Mouse (Mus musculus) pancreas, adult 10 weeks (tissue): ENCODE results near the gene 2010111I01Rik. TPM values are rescaled to one million over a fixed set of nuclear protein-coding genes. Genes with fewer than 3 reads are reported as not detected.

Experiments used
- polyA plus RNA-seq: library from polyadenylated mRNA; stranded (reverse); fragments of 350-450 nt; fragmentation: Illumina TruSeq; extraction: RNeasy Lipid Tissue Mini Kit (QIAGEN cat#74804); gene quantifications from one replicate; pipeline ENCODE4 v1.2.3, GENCODE M21; 2015; ENCODE audit warnings: low read depth, low replicate concordance; ENCODE audit not compliant: insufficient read depth

The 2010111I01Rik gene
- 61.7 TPM for polyA plus RNA-seq

GRCm38 (mm10) chr13:62964640-62965311 lies at the start of gene 2010111I01Rik:
Gene 2010111I01Rik (plus strand): TSS chr13:62964893.

Other genes starting within 250 kb of the 2010111I01Rik start
- 2.1 TPM for gene Platr25, start 204.2 kb upstream of the 2010111I01Rik start, polyA plus RNA-seq
- gene Gm5141, start 179.1 kb upstream of the 2010111I01Rik start, polyA plus RNA-seq: 0.50 TPM
- gene Fbp2, start 106.5 kb upstream of the 2010111I01Rik start, polyA plus RNA-seq: 1.7 TPM
- gene Fbp1, start 76.6 kb upstream of the 2010111I01Rik start, polyA plus RNA-seq: not detected